Mouse (Mus musculus) urinary bladder, postnatal 25 days (tissue): ENCODE data around the gene Rcor1.

Experiments used
- DNase-seq: peaks from one replicate; pipeline ENCODE4 v3.0.0; 2022; ENCODE audit warnings: low spot score

The Rcor1 gene

DNA sequence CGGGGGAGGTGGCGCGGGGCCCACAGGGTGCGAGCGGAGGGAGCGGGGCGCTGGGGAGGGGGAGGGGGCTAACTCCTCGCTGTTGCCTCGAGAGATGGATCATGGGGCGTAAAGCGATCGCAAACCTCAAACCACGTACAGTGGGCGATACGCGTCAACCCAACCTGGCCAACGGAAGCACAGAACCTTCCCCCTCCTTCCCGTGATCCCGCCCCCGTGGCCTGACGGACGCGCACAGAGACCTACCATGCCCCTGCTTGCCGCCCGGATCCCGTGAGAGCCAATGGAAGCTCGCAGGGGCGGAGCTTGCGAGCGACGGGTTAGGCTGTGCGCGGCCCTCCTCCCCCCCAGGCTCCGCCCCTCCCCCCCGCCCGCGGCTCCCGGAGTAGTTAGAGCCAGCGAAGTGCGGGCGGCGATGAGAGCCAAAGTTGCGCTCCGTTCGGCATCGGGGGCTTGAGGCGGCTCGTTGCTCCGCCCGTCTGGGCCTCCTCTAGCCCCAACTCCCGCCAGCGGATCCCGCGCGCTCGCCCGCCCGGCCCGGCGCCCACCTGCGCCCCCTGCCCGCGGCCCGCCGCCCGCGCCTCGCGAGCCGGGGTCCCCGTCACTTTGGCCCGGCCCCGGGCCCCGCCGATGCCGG, at the start of gene Rcor1:
Rcor1 (plus strand) TSS at position 376 of the 637 bp plus-strand sequence.
- DNase-seq = peak; percentile 97

DNA sequence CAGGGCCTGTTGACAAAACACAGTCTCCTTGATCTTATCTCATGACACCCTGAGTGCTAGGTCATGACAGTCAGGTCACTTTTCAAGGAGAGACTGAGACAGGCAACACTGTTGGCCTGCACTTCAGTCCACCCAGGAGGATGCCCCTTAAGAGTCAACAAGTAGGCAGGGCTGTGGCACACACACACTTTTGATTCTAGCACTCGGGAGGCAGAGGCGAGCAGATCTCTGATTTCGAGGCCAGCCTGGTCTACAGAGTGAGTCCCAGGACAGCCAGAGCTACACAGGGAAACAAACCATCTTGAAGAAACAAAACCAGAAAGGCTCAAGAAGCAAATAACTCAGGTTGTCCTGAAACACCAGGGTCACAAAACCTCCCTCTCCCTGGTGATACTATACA, 49.7 kb upstream of the Rcor1 start:
- no peak for DNase-seq

GRCm38 (mm10) chr12:110990500-110990899, 48.7 kb upstream of the Rcor1 start:
- no peak for DNase-seq

DNA sequence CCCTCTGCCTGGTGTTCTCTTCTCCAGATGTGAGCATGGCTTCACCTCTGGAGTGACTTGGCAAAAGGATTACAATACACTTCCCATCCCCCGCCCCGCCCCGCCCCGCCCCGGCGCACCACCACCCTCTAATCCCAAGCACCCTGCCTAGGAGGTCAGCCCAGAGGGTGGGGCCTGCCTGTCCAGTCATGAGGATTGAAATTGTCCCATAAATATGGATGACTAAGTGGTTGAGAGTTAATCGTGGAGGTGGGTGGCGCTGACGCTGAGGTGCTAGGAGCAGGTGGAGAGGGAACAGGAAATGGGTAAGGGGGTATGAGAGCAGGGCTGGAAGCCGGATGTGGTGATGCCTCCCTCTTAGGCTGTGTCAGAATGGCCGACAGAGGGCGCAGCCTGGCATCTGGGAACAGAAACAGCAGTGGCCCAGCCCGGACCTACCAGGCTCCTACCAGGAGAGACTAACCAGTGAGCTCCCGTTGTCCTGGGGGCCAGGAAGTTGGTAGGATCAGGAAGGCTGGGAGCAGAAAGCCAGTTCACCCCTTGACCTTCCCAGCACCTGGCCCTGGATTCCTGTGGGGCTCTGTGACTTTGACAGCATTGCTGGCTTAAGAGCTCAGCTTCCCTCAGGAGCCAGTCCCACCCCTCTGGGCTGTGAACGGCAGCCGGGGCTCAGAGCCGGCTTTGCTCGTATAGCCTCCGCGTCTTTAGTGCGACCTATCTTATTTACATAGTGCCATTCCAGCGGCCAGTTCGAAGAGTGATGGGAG, 47.6 kb upstream of the Rcor1 start:
- DNase-seq = peak; percentile 71

GRCm38 (mm10) chr12:110992128-110992553, 47.0 kb upstream of the Rcor1 start:
- DNase-seq = peak; percentile 93

DNA sequence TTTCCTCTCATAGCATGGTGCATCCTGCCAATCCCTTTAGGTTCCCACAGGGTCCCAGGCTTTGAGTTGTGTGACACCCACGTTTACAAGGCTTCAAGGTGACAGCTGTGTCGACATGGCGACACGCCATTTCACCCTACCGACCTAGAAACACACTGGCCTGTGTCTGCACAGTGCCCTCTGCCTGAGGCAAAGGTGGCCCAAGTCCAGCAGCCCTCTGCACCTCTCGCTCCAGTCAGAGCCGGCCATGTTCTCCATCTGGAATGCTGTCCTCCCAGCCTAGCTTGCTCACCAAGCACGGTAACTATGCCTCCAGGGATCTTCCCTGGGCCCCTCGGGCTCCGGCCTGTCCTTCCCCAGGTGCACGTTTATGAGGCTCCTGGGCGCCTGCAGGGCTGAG, 46.4 kb upstream of the Rcor1 start:
- DNase-seq = no peak

DNA sequence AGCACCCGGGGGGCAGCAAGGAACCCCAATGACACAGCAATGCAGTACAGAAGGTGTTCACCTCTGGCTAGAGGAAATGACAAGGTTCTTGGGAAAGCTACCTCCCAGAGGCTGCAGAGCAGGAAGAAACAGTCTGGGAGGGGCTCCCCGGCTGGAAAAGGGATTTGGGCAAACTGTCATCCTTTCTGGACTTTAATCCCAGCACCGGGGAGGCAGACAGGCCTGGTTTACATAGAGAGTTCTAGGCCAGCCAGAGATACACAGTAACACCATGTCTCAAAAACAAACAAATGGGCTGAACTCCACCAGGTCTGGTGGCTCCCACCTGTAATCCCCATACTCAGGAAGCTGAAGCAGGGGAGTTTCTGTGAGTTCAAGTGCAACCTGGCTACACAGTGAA, 45.9 kb upstream of the Rcor1 start:
- no peak for DNase-seq

DNA sequence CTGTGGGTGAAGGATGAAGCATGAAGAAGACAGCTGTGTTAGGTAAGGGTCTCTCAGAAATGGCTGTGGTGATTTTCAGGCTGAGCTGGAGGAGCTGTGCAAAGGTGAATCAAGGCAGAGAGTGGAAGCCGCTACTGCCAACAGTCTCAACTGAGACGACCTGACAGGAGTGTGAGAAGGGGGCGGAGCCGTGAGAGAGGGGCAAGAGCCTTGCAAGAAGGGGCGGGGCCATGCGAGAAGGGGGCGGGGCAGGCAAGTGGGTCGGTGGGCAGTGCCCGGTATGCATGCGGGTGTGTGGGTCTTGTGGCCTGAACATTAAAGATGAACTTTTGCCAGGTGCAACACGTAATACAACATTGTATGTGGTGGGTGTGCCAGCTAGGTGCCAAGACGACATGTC, 44.5 kb upstream of the Rcor1 start:
- DNase-seq = no peak

DNA sequence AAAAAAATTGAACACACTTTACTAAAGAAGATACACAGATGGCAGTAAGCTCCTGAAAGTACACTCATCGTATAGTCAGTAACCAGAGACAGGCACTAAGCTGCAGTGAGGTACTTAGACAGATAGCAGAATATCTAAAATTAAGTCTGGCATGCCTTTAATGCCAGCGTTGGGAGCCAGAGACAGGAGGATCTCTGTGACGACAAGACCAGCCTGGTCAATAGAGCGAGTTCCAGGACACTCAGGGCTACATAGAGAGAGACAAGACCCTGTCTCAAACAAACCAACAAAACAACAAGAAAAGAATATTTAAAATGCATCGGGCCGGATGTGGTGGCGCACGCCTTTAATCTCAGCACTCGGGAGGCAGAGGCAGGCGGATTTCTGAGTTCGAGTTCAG, 41.1 kb upstream of the Rcor1 start:
- no peak for DNase-seq

GRCm38 (mm10) chr12:110999820-111000219, 39.3 kb upstream of the Rcor1 start:
- no peak for DNase-seq

- no peak for DNase-seq
Observed at GRCm38 (mm10) chr12:111000956-111001355, 38.2 kb upstream of the Rcor1 start.

- DNase-seq = no peak
Observed at GRCm38 (mm10) chr12:111004142-111004541, 35.0 kb upstream of the Rcor1 start.

DNA sequence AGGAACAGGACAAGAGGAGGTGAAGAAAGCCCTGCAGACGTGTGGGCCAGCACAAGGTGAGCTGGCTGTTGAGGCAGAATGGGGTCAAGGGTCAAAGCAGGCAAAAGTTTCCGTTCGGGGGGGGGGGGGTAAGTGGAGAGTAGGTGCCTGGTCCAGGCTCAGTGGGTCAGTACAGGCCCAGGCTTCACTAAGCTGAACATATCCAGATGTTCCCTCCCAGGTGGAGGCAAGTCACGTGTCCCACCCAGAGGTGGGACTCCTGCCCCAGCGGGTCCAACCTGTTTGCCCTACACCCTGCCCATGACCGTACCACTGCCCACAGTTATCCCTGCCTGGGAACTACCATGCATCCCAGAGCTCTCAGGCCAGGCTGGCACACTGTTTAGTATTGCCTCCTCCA, 33.3 kb upstream of the Rcor1 start:
- DNase-seq = no peak

DNA sequence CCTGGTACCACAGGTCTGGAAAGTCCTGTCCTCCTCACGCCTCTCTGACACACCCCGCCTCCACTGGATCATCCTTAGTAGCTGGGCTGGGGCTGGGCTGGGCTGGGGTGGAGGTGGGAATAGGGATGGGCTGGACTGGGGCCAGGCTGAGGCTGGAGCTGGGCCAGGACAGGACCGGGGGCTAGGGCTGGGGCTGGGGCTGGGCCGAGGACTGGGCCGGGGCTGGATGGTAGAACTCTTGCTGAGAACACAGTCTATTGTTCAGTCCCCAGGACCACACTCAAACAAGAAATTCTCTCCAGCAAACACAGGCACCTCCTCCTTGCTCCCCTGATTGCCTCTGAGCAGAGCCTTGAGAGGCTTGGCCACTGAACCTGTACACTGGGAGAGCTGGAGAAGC, 32.8 kb upstream of the Rcor1 start:
- DNase-seq = no peak

- DNase-seq = peak; percentile 24
Observed at GRCm38 (mm10) chr12:111007134-111008103, 31.7 kb upstream of the Rcor1 start.

- DNase-seq = no peak
Observed at GRCm38 (mm10) chr12:111008500-111009490, 30.4 kb upstream of the Rcor1 start.

- DNase-seq = no peak
Observed at GRCm38 (mm10) chr12:111009615-111010257, 29.4 kb upstream of the Rcor1 start.

DNA sequence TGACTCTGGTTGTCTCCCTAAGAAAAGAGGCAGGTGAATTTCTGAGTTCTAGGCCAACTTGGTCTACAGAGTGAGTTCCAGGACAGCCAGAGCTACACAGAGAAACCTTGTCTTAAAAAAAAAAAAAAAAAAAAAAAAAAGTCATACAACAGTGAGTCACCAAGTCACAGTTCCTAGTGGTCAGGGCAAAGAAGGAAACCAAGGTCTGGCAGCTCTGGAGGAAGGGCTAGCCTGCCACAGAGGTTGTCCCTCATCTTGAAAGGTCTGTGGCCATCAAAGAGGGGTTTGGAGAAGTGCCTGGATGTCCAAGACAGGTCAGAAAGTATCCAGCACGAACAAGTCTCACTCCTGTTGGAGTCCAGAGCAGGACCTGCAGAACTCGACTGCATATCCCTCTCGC, 22.3 kb upstream of the Rcor1 start:
- DNase-seq = no peak

- no peak for DNase-seq
Observed at GRCm38 (mm10) chr12:111018068-111018467, 21.1 kb upstream of the Rcor1 start.

GRCm38 (mm10) chr12:111019086-111019485, 20.1 kb upstream of the Rcor1 start:
- no peak for DNase-seq

DNA sequence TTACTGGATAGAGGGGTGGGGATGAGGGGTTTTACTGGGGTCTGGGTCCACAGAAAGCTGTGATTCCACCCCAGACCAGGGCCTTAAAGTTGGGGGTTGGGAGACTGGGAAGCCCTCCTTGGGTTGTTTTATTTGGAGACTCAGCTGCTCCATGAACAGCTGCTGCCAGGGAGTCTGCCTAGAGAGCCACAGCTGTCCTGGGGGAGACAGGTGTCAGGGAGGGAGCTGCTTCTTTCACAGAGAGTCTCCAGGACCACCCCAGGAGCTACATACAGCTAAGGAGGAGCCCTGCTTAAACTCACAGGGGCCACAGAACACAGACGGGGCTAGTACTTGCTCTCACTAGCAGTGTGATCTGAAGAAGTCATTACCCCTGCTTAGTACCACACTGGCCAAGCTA, 18.0 kb upstream of the Rcor1 start:
- no peak for DNase-seq
